Mouse (Mus musculus): ENCODE data around the gene Slc38a2. TPM values are rescaled to one million over a fixed set of nuclear protein-coding genes. Genes with fewer than 3 reads are reported as not detected.

Slc38a2 gene
- polyA plus RNA-seq, 1 experiment = 136 TPM

GRCm38 (mm10) chr15:96717181-96717580 is 17.7 kb upstream of the Slc38a2 start:
- DNase-seq (ENCODE audit: low read depth) = no peak

GRCm38 (mm10) chr15:96716371-96716770 is 16.8 kb upstream of the Slc38a2 start:
- TF ChIP-seq CTCF (IDR thresholded peaks at IDR 0.05; ENCODE audit: borderline replicate concordance, extremely low read depth, insufficient read depth, insufficient read length) = no peak
- TF ChIP-seq POLR2A (IDR thresholded peaks at IDR 0.05; ENCODE audit: borderline replicate concordance, extremely low read depth, insufficient read depth, insufficient read length, poor library complexity, severe bottlenecking) = no peak
- DNase-seq (ENCODE audit: low read depth) = no peak

More at GRCm38 (mm10) chr15:96717181-96717580, 17.7 kb upstream of the Slc38a2 start:
- no peak for TF ChIP-seq CTCF (IDR thresholded peaks at IDR 0.05; ENCODE audit: borderline replicate concordance, extremely low read depth, insufficient read depth, insufficient read length)
- TF ChIP-seq POLR2A (IDR thresholded peaks at IDR 0.05; ENCODE audit: borderline replicate concordance, extremely low read depth, insufficient read depth, insufficient read length, poor library complexity, severe bottlenecking) = no peak

DNA sequence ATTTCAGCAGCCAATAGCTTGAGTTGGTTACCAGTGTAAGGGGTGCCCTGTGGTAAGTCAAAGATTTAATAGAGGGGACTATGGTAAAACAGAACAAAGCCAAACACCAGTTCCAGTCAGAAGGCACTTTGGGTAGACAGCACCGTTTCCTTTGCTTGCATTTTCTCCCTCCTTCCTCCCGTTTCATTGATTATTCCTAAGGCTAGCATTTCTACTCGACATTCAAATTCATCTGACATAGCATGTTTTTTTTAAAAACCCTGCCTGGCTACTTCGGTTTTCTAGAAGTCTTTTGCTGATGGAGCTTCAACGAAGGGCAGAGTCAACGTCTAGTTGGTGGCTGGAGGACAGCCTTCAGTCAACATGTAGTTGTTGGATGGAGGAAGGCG is 16.2 kb upstream of the Slc38a2 start:
- TF ChIP-seq POLR2A (IDR thresholded peaks at IDR 0.05; ENCODE audit: borderline replicate concordance, extremely low read depth, insufficient read depth, insufficient read length, poor library complexity, severe bottlenecking) (no peak), CTCF (IDR thresholded peaks at IDR 0.05; ENCODE audit: borderline replicate concordance, extremely low read depth, insufficient read depth, insufficient read length) (no peak)
- DNase-seq (ENCODE audit: low read depth) = no peak

DNA sequence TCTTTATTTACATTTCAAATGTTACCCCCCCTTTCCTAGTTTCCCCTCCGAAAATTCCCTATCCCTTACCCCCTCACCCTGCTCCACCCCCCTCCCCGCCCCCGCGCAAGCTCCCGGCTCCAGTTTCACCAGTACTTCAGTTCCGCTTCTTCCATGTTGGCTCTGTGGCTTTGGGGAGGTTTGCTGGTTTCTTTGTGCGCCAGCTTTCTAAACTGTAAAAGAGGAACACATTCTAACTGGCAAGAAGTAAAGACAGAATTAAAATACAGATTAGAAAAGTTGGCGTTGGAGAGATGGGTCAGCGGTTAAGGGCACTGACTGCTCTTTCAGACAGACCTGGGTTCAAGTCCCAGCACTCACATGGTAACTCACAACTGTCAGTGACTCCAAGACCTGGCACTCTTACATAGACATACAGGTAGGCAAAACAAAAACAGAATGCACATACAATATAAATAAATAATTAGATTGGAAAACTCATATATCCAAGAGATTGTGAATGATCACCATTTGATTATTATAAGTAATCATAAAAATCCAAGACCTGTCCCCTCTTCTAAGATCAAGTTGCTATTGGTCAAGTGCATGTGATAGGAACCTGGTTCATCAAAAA is 15.7 kb upstream of the Slc38a2 start:
- TF ChIP-seq POLR2A (IDR thresholded peaks at IDR 0.05; ENCODE audit: borderline replicate concordance, extremely low read depth, insufficient read depth, insufficient read length, poor library complexity, severe bottlenecking) = no peak
- no peak for TF ChIP-seq CTCF (IDR thresholded peaks at IDR 0.05; ENCODE audit: borderline replicate concordance, extremely low read depth, insufficient read depth, insufficient read length)
- DNase-seq (ENCODE audit: low read depth) = no peak

- TF ChIP-seq CTCF (IDR thresholded peaks at IDR 0.05; ENCODE audit: borderline replicate concordance, extremely low read depth, insufficient read depth, insufficient read length) (no peak), POLR2A (IDR thresholded peaks at IDR 0.05; ENCODE audit: borderline replicate concordance, extremely low read depth, insufficient read depth, insufficient read length, poor library complexity, severe bottlenecking) (no peak)
- DNase-seq (ENCODE audit: low read depth) = no peak
Measured at GRCm38 (mm10) chr15:96714676-96715016, 15.1 kb upstream of the Slc38a2 start.

DNA sequence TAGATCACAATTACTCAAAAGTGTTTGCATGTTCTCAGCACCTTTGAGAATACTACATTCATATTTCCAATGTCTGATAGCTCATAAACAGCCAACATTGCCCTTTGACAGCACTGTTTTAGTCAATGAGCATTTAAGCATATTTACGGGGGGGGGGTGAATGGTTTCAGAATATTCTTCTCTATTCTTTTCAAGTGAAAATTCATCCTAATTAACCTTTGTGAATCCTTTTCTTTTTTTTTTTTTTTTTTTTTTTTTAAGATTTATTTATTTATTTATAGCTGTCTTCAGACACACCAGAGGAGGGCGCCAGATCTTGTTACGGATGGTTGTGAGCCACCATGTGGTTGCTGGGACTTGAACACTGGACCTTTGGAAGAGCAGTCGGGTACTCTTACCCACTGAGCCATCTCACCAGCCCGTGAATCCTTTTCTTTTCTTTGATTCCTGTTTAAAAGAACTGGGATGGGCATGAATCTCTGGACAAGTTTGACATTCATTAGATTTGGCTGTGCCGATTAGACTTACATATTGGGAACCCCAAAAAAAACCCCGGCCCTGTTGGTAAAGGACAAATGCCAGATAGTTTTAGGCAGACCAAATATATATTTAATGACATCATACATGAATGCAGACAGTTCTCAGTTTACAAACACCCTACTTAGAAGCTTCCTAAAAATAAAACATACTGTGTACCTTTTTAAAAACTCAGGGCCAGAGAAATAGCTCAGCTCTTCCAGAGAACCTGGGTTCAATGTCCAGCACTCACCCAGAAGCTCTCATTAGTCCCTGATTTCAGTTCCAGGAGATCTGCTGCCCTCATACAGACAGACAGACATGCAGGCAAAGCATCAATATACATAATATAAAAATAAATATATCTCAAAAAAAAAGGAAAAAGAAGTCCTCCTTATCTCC is 14.5 kb upstream of the Slc38a2 start:
- DNase-seq (ENCODE audit: low read depth) = no peak
- TF ChIP-seq CTCF (IDR thresholded peaks at IDR 0.05; ENCODE audit: borderline replicate concordance, extremely low read depth, insufficient read depth, insufficient read length) (no peak), POLR2A (IDR thresholded peaks at IDR 0.05; ENCODE audit: borderline replicate concordance, extremely low read depth, insufficient read depth, insufficient read length, poor library complexity, severe bottlenecking) (no peak)

DNA sequence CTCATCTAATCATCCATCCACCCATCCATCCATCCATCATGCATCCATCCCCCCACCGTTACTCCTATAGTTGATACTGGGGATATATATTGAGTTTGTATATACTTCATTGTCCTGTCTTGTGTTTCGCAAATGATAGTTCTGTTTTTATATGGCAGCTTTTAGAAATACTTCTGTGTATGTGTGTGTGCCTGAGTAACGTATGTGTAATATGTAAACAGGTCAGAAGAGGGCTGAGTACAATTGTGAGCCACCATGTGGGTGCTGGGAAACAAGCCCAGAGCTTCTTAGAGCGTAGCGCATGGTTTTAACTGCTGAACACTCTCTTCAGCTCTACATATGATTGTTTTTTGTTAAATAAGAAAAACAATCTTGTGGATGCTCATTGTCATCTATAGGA is 12.8 kb upstream of the Slc38a2 start:
- DNase-seq (ENCODE audit: low read depth) = no peak
- TF ChIP-seq POLR2A (IDR thresholded peaks at IDR 0.05; ENCODE audit: borderline replicate concordance, extremely low read depth, insufficient read depth, insufficient read length, poor library complexity, severe bottlenecking) = no peak
- TF ChIP-seq CTCF (IDR thresholded peaks at IDR 0.05; ENCODE audit: borderline replicate concordance, extremely low read depth, insufficient read depth, insufficient read length) = no peak

- TF ChIP-seq POLR2A (IDR thresholded peaks at IDR 0.05; ENCODE audit: borderline replicate concordance, extremely low read depth, insufficient read depth, insufficient read length, poor library complexity, severe bottlenecking) (no peak), CTCF (IDR thresholded peaks at IDR 0.05; ENCODE audit: borderline replicate concordance, extremely low read depth, insufficient read depth, insufficient read length) (no peak)
- DNase-seq (ENCODE audit: low read depth) = no peak
Measured at GRCm38 (mm10) chr15:96711664-96712063, 12.1 kb upstream of the Slc38a2 start.

DNA sequence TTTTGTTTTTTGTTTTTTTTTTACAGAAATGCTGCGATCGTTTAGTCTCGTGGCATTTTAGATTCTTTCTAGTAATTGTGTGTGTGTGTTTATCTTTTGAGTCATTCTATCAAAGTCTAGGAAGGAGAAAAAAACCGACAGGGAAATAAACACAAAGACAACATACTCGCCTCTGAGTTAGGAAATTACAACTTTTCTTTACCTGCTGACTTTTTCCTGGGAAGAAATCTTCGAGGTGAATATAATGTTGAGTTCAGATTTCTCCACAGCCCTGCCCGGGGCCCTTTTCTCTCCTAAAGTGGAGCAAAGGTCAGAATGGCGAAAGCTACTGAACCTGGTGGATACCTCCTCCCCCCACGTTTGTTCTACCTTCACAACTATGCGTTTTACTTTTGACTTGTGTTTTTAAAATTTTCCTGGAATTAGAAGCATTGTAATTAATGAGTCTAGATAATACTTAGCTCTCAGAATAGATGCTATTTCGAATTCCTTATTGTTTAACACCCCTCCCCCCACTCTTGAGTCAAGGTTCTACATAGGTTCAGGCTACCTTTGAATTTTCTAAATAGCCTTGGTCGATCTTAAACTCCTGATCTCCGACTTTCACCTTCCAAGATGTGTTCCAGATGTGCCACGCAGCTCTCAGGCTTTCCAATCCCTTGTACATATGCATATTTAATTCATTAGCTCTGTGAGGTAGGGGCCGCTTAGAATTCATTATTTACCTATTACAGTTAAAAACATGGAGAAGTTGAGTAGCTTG is 11.0 kb upstream of the Slc38a2 start:
- TF ChIP-seq POLR2A (IDR thresholded peaks at IDR 0.05; ENCODE audit: borderline replicate concordance, extremely low read depth, insufficient read depth, insufficient read length, poor library complexity, severe bottlenecking) (no peak), CTCF (IDR thresholded peaks at IDR 0.05; ENCODE audit: borderline replicate concordance, extremely low read depth, insufficient read depth, insufficient read length) (no peak)
- DNase-seq (ENCODE audit: low read depth) = no peak

DNA sequence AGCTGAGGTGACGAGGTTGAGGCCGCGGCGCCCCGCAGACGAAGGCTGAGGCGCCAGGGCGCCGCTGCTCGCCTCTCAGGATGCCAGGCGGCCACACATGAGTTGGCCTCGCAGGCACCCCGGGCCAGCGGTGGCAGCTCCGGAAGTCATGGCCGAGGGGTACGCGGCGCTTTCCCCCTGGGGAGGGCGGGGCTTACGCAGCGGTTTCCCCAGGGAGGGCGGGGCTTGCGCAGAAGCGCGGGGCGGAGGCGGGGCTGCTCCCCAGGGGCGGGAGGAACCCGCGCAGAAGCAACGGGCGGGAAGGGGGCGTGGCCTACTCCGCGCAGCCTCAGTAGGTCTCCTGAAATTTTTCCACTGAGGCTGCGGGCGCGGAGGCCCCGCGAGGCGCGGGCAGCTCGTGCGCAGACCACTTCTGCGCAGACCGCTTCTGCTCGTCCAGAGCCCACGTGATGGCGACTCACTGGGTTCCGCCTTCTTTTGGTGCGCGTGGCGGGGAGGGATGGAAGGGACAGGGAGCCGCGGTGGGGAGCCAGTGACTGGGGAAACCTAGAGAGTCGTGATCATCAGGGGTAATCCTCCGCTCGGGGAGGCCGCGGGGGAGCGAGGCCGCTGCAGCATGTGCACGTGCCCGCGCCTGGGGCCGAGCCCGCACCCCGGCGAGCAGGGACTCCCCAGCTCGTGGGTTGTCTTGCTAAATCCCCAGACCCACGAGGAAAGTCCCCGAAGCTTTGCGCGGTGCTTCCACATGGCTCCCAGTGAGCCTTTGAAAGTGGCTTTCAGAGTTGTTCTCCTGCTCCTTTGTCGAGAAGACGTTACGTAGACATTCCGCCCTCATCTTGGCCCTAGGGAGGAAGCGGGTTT is 10.2 kb upstream of the Slc38a2 start:
- peak; percentile 99 for DNase-seq (ENCODE audit: low read depth)
- TF ChIP-seq CTCF (IDR thresholded peaks at IDR 0.05; ENCODE audit: borderline replicate concordance, extremely low read depth, insufficient read depth, insufficient read length) (no peak), POLR2A (IDR thresholded peaks at IDR 0.05; ENCODE audit: borderline replicate concordance, extremely low read depth, insufficient read depth, insufficient read length, poor library complexity, severe bottlenecking) (peak; percentile 85)

Data from brain, embryonic 14.5 days (tissue).